Mouse (Mus musculus) liver, embryonic 11.5 days (tissue): Measurements from ENCODE around the gene Meaf6. TPM values are rescaled to one million over a fixed set of nuclear protein-coding genes. Genes with fewer than 3 reads are reported as not detected.

ENCODE experiments used
- ATAC-seq: fragments of 200-750 bp; cut with Nextera tagmentation; replicated peaks from 2 replicates; pipeline ENCODE4 v1.8.0; 2017; ENCODE audit warnings: moderate number of reproducible peaks, mild to moderate bottlenecking, moderate TSS enrichment, moderate library complexity; ENCODE audit not compliant: low FRiP score
- DNase-seq: peaks from one replicate; pipeline ENCODE4 v3.0.0-alpha.2; 2017; ENCODE audit warnings: low spot score
- H3K27ac ChIP-seq: fragments of 300-500 bp; sonication (generic); 2 replicates; pipeline ENCODE4 v1.5.1; 2014; ENCODE audit warnings: mild to moderate bottlenecking, low read depth, low read length, control low read depth
- H3K27me3 ChIP-seq: fragments of 300-500 bp; sonication (generic); replicated peaks from 2 replicates; pipeline ENCODE4 v1.6.1; 2014; ENCODE audit warnings: low read length, mixed read lengths; ENCODE audit not compliant: control insufficient read depth, insufficient read depth
- H3K36me3 ChIP-seq: fragments of 300-500 bp; sonication (generic); 2 replicates; pipeline ENCODE4 v1.6.1; 2014; ENCODE audit warnings: mild to moderate bottlenecking, low read length, moderate library complexity, mixed read lengths; ENCODE audit not compliant: control insufficient read depth, insufficient read depth
- H3K4me1 ChIP-seq: fragments of 300-500 bp; sonication (generic); replicated peaks from 2 replicates; pipeline ENCODE4 v1.6.1; 2014; ENCODE audit warnings: low read length, mixed read lengths; ENCODE audit not compliant: control insufficient read depth, insufficient read depth
- H3K4me2 ChIP-seq: fragments of 300-500 bp; sonication (generic); 2 replicates; pipeline ENCODE4 v1.6.1; 2014; ENCODE audit warnings: mild to moderate bottlenecking, control low read depth, moderate library complexity
- H3K4me3 ChIP-seq: fragments of 300-500 bp; sonication (generic); 2 replicates; pipeline ENCODE4 v1.5.1; 2014; ENCODE audit warnings: low read depth, low read length, control low read depth
- H3K9ac ChIP-seq: fragments of 300-500 bp; sonication (generic); 2 replicates; pipeline ENCODE4 v1.6.1; 2014; ENCODE audit warnings: low read depth, low read length, control low read depth
- H3K9me3 ChIP-seq: fragments of 300-500 bp; sonication (generic); 2 replicates; pipeline ENCODE4 v1.6.1; 2016; ENCODE audit warnings: low read length, inconsistent platforms, mixed read lengths; ENCODE audit not compliant: control insufficient read depth
- WGBS: fragments of 180-500 bp; shearing (Covaris S2); extraction: QIAGEN DNeasy Blood & Tissue Kit; methylation state at CpG from one replicate; pipeline ENCODE4 v1.1.7; 2014; 5-methylcytosine and 5-hydroxymethylcytosine counted together
- polyA plus RNA-seq: library from polyadenylated mRNA; unstranded; fragments of >200 nt; fragmentation: Nextera tagmentation; extraction: Ambion mirVana; gene quantifications from 2 replicates; pipeline ENCODE4 v1.2.1, GENCODE M21; 2014

The Meaf6 gene
- 53.6 and 54.2 TPM in 2 replicates for polyA plus RNA-seq

GRCm38 (mm10) chr4:125084403-125085345, at the start of gene Meaf6:
Gene Meaf6 (plus strand): TSS chr4:125085134.
- DNase-seq (peak; percentile 94), ATAC-seq (peak; percentile 90)
- H3K9ac ChIP-seq = peak within 1 kb of the TSS; percentile 90
- H3K9me3 ChIP-seq = no peaks in the 10 kb centered on the region
- peak within 1 kb of the TSS; percentile 86 for H3K27ac ChIP-seq
- 2% methylated on average over 63 of the region's 63 CpGs for WGBS
- peak within 1 kb of the TSS; percentile 89 for H3K4me3 ChIP-seq
- peaks cover 9% of the 10 kb centered on the region; the same call in 1 of the 2 replicates for H3K36me3 ChIP-seq
- peak within 1 kb of the TSS; percentile 76 for H3K4me2 ChIP-seq
- peaks cover 3% of the 10 kb centered on the region for H3K4me1 ChIP-seq
- no peaks in the 10 kb centered on the region for H3K27me3 ChIP-seq

- Histone ChIP-seq H3K27me3 (no peaks in the 10 kb centered on the region), H3K4me1 (no peaks in the 10 kb centered on the region), H3K9ac (no peak overlapping the region), H3K4me3 (no peak overlapping the region), H3K9me3 (no peaks in the 10 kb centered on the region), H3K27ac (no peak overlapping the region), H3K36me3 (peaks cover 62% of the 10 kb centered on the region), H3K4me2 (no peak overlapping the region)
- DNase-seq (no peak), ATAC-seq (no peak)
- 86% methylated on average over 7 of the region's 7 CpGs for whole genome bisulfite sequencing
Observed at GRCm38 (mm10) chr4:125044454-125044853, 40.5 kb upstream of the Meaf6 start.

GRCm38 (mm10) chr4:125055385-125055784, 29.5 kb upstream of the Meaf6 start:
- ATAC-seq (no peak), DNase-seq (no peak)
- Histone ChIP-seq H3K27me3 (no peaks in the 10 kb centered on the region), H3K27ac (no peak overlapping the region), H3K9me3 (no peaks in the 10 kb centered on the region), H3K36me3 (peaks cover 38% of the 10 kb centered on the region), H3K4me2 (no peak overlapping the region), H3K4me3 (no peak overlapping the region), H3K9ac (no peak overlapping the region), H3K4me1 (peaks cover 3% of the 10 kb centered on the region; the same call in 1 of the 2 replicates)
- 83% methylated on average over 9 of the region's 9 CpGs for WGBS

DNA sequence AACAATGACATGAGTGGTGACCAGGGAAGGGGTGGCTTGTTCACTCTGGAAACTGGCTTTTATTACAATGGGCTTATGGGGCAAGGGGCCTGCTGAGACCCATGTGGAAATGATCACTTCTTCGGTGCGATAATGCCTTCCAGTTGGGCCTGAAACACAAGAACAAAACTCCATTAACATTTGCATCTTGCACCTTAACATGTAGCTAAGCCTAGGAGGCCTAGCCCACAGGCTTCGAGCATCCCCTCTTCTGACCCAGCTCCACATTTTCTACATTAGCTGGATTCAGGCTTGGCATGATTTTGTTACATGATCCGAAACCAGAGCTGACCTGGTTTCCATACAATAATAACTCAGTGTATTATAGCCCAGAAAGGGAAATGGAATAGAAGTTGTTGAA, 28.5 kb upstream of the Meaf6 start:
- DNase-seq = no peak
- 87% methylated on average over 4 of the region's 4 CpGs for WGBS
- no peak for ATAC-seq
- H3K4me3 ChIP-seq = no peak overlapping the region
- H3K27me3 ChIP-seq = no peaks in the 10 kb centered on the region
- H3K4me2 ChIP-seq = no peak overlapping the region
- peaks cover 31% of the 10 kb centered on the region for H3K36me3 ChIP-seq
- no peak overlapping the region for H3K27ac ChIP-seq
- no peaks in the 10 kb centered on the region for H3K9me3 ChIP-seq
- H3K4me1 ChIP-seq = peaks cover 3% of the 10 kb centered on the region; the same call in 1 of the 2 replicates
- H3K9ac ChIP-seq = no peak overlapping the region

DNA sequence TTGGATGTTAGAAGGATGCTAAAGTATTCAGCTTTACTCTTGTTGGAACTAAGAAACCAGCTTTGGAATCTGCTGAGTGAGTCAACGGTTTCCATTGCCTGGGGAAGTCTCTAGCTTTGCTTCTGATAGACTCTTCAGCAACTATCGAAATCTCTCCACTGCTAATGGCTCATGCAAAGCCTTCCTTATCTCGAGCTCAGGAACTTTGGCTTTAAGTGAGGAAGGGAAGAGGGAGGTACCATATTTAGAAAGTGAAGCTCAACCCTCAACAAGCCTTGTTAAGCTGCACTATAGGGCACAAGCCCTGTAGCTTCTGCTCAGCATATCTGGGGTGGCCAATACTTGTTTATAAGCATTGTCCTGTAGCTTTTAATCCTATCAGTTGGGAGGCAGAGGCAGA, 27.7 kb upstream of the Meaf6 start:
- 17% methylated on average over 3 of the region's 3 CpGs for WGBS
- H3K27ac ChIP-seq = no peak overlapping the region
- no peak overlapping the region for H3K9ac ChIP-seq
- H3K9me3 ChIP-seq = no peaks in the 10 kb centered on the region
- H3K4me3 ChIP-seq = no peak overlapping the region
- H3K4me1 ChIP-seq = peaks cover 3% of the 10 kb centered on the region; the same call in 1 of the 2 replicates
- no peak overlapping the region for H3K4me2 ChIP-seq
- no peak for DNase-seq
- H3K27me3 ChIP-seq = no peaks in the 10 kb centered on the region
- peaks cover 28% of the 10 kb centered on the region for H3K36me3 ChIP-seq
- ATAC-seq = no peak

DNA sequence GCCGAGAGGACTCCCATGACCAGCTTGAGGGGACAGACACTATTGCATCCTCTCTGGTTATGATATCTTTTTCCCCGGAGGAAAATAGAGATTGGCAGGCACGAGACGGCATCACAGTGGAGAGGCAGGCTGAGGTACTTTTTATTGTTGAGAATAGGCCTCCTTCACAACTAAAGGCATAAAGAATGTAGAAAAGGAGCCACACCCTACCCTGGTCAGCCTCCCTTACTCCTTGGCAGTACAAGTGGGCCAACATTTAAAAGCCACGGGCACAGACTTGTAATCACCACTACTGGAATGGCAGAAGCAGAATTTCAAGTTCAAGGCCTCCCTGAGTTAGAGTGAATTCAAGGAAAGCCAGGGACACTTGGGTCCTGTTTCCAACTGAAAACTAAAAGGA, 26.9 kb upstream of the Meaf6 start:
- Histone ChIP-seq H3K4me2 (no peak overlapping the region), H3K4me3 (no peak overlapping the region), H3K27me3 (no peaks in the 10 kb centered on the region), H3K27ac (no peak overlapping the region), H3K4me1 (peaks cover 3% of the 10 kb centered on the region; the same call in 1 of the 2 replicates), H3K9me3 (no peaks in the 10 kb centered on the region), H3K36me3 (peaks cover 24% of the 10 kb centered on the region), H3K9ac (no peak overlapping the region)
- DNase-seq (no peak), ATAC-seq (no peak)
- WGBS = 58% methylated on average over 5 of the region's 5 CpGs

DNA sequence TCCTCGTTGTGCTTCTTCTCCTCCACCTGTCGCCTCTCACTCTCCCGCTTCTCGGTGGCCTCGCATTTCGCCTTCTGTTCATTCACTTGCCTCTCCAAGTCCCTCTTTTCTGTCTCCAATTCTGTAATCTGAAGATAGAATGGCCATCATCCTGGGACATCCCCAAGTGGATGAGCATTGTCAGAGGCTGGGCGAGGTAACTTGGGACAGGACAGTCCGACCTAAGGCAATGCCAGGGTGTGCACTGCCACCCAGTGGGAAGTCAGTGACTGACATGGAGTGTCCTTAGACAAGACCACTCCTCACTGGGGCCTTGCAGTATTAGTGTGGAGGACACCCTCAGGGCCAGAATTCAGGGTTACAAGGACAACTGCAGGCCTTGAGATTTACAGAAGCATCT, 25.9 kb upstream of the Meaf6 start:
- Histone ChIP-seq H3K27ac (no peak overlapping the region), H3K9me3 (no peaks in the 10 kb centered on the region), H3K4me1 (peaks cover 3% of the 10 kb centered on the region; the same call in 1 of the 2 replicates), H3K4me3 (no peak overlapping the region), H3K4me2 (peak overlapping the region; percentile 47), H3K27me3 (no peaks in the 10 kb centered on the region), H3K36me3 (peaks cover 18% of the 10 kb centered on the region), H3K9ac (no peak overlapping the region)
- peak; percentile 71 for ATAC-seq
- peak; percentile 48 for DNase-seq
- WGBS = 7% methylated on average over 8 of the region's 8 CpGs

GRCm38 (mm10) chr4:125063829-125064228, 21.1 kb upstream of the Meaf6 start:
- no peak overlapping the region for H3K4me2 ChIP-seq
- ATAC-seq (no peak), DNase-seq (no peak)
- no peak overlapping the region for H3K9ac ChIP-seq
- no peaks in the 10 kb centered on the region for H3K9me3 ChIP-seq
- 67% methylated on average over 8 of the region's 8 CpGs for WGBS
- H3K4me1 ChIP-seq = peaks cover 18% of the 10 kb centered on the region
- peaks cover 4% of the 10 kb centered on the region; the same call in 1 of the 2 replicates for H3K36me3 ChIP-seq
- H3K27me3 ChIP-seq = no peaks in the 10 kb centered on the region; the same call in 1 of the 2 replicates
- H3K27ac ChIP-seq = no peak overlapping the region
- no peak overlapping the region for H3K4me3 ChIP-seq
